Mouse (Mus musculus): ENCODE results near the gene Trpm3.
A peak's percentile ranks its signal among the peaks of the same experiment; 100 is the strongest.
"Not testable (repeated sequence)": the region's sequence is repeated elsewhere in the genome, so short reads cannot be mapped to it uniquely, and the experiment has no call there.

The Trpm3 gene

DNA sequence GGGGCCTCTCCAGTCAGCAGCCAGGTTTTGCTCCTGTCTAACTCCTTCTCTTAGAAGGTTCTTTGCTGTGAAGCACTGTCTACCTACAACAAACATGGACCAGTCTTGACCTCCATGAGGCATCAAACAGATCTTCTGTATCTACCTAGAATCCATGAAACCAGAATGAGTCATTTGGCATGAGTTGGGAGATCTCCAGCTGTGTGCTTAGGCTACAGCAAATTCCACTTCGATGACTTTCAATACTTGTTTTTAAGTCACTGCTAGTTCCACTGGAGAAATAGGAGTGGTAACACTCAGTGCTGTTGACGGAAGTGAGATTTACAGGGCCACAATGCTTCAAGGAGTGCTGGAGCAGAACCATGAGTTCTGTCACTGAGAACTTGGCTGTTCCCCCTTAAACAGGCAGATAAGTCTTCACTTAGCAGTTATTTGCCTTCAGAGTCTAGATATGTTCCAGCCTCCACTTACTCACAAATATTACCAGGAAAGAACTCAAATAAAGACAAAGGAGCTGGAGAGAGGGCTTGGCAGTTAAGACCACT is 689.4 kb downstream of the Trpm3 start:
- DNase-seq (ENCODE audit: low read depth, low spot score): no peak
- Histone ChIP-seq H3K36me3 (ENCODE audit: control insufficient read depth, insufficient read depth, low read length, poor library complexity, severe bottlenecking) (no peaks in the 10 kb centered on the region), H3K27me3 (ENCODE audit: control insufficient read depth, insufficient read depth, low read length, poor library complexity, severe bottlenecking) (no peaks in the 10 kb centered on the region)

DNA sequence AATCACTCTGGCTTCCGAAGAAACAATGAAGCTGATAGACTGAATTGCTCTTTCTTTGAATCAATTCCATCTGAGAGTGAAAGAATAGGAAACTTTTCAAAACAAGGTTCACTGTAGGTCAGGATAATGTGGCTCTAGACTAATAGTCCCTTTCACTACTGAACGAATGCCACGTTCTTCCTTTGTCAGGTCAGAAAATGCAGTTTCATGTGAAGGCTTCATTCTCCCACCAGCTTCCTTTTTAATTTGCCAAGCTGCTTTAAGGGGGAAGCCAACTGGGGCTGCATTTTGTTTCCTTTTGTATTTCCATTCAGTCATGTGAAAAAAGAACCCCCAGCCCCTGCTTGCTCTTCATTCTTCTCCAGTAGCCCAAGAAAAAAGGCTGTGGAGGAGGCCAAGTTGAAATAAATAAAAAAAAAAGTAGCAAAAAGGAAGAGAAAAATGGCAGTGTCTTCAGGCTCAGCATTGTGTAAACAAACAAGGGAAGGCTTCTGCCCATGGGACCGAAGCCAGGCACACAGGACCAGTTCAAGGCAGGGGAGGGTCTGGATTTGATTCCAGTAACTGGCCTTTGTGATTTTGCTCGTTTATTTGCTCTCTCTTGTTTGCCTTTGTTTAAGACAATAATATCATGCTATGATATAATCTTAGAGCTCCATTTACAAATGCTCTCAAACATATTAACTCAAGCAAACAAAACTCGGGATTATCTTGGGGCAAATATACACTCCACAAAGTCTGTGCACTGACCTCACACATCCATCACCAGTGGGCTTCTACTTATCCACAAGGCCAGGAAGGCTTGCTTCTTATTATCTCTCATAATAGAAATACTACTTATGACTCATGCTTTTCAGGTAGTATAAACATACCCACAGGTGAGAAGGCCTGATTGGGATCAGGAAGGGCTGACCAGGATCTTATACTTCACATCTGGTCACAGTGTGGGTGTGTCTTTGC is 702.5 kb downstream of the Trpm3 start:
- Histone ChIP-seq H3K36me3 (ENCODE audit: control insufficient read depth, insufficient read depth, low read length, poor library complexity, severe bottlenecking) (no peaks in the 10 kb centered on the region), H3K27me3 (ENCODE audit: control insufficient read depth, insufficient read depth, low read length, poor library complexity, severe bottlenecking) (no peaks in the 10 kb centered on the region)
- DNase-seq (ENCODE audit: low read depth, low spot score): no peak

DNA sequence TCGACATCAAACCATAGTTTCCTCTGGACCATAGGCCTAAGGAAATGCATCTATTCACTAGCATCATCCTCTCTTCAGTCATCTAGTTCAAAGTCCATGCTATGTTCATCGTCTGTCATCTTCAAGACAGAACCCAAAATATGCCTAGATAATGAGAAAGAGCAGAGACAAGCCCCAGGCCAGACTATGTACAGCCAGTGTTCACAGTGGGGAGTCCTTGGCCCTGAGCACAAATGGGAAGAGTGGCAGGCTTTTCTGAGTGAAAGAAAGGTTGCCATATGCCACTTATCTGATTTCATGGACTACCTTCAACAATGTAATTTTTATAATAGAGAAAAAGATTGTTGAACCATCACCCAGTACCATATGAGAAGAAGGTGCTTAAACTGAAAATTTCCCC is 703.9 kb downstream of the Trpm3 start:
- H3K27me3 ChIP-seq (ENCODE audit: control insufficient read depth, insufficient read depth, low read length, poor library complexity, severe bottlenecking): no peaks in the 10 kb centered on the region
- no peak for DNase-seq (ENCODE audit: low read depth, low spot score)
- no peaks in the 10 kb centered on the region for H3K36me3 ChIP-seq (ENCODE audit: control insufficient read depth, insufficient read depth, low read length, poor library complexity, severe bottlenecking)

DNA sequence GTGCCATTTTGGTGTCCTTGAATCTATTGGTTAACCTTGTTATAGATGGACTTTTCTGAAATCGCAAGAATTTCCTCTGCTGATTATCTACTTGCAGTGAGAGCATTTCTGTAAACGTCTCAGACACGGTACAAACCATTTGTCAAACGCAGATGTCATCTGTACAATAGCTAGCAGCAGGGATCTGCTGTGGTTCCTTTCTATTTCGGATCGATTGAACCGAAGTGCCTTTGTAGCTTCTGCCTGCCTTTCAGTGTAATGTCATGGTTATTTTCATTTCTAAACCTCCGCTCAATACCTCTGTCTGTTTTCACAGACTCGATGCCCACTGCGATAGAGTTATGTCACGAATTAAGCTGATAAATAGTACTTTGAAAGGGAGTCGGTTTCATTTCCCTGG is 708.9 kb downstream of the Trpm3 start:
- Histone ChIP-seq H3K27me3 (ENCODE audit: control insufficient read depth, insufficient read depth, low read length, poor library complexity, severe bottlenecking) (no peaks in the 10 kb centered on the region), H3K36me3 (ENCODE audit: control insufficient read depth, insufficient read depth, low read length, poor library complexity, severe bottlenecking) (no peaks in the 10 kb centered on the region)
- no peak for DNase-seq (ENCODE audit: low read depth, low spot score)

DNA sequence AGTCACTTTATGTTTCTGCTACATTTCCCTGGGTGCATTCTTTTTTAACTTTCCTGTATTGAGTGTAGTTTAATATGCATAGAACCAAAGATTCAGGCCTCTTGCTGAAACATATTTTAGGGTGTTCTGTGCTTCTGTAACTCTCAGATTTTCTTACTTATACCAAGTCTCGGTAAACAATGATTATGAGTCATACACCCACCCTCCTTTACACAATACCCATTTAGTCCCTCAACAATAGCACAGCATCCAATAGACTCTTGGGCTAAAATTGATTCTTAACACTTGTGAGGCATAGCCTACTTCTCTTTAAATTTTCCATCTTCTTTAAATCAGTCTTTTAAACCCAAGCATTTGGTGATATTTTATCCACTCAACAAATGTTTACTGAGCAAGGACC is 709.4 kb downstream of the Trpm3 start:
- no peaks in the 10 kb centered on the region for H3K27me3 ChIP-seq (ENCODE audit: control insufficient read depth, insufficient read depth, low read length, poor library complexity, severe bottlenecking)
- DNase-seq (ENCODE audit: low read depth, low spot score): no peak
- H3K36me3 ChIP-seq (ENCODE audit: control insufficient read depth, insufficient read depth, low read length, poor library complexity, severe bottlenecking): no peaks in the 10 kb centered on the region

DNA sequence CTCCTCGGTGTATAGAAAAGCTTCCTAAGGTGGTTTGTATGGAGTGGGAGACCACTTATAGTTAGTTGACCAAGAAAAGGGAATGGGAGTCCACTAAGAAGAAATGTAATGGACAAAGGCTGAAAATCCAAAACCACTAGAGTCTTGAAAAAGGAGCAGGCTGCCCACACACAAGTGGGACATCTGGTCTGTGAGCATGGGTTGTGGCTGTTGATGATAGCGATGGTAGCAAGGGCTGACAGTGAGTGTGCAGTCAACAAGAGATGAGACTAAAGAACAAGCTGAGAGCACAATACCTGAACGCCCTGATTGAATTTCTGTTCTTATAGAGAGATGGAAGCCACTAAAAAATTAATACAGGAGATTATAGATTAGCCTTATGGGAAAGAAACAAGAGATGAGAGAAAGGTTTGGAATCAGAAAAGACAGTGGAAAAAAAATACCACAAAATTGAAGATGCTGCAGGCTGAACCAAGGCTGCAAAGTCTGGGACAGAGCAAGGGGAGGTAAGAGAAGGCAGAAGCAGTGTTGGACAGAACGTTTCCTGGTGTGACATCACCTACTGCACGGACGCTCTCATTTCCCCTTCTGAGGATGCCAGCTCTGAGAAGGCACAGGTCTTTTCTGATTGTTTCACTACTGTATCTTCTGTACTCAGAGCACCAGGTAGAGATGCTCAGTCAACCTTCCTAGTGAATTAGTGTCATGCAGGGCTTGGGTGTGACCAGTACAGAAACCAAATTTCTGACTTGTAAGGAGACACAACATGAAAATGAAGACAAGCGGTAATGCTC is 710.1 kb downstream of the Trpm3 start:
- no peak for DNase-seq (ENCODE audit: low read depth, low spot score)
- H3K36me3 ChIP-seq (ENCODE audit: control insufficient read depth, insufficient read depth, low read length, poor library complexity, severe bottlenecking): no peaks in the 10 kb centered on the region

DNA sequence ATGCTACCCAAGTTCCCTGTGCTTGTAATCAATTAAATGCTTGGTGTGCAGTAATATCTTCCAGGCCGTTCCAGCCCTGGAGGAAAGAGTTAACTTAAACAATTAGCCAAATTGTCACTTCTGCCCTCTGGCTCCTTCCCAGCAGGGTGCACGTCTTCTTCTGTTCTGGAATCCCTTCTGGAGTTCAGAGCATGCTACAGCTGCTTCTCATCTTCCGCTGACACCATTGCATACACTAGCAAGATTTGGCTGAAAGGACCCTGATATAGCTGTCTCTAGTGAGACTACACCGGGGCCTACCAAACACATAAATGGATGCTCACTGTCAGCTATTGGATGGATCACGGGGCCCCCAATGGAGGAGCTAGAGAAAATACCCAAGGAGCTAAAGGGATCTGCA is 712.6 kb downstream of the Trpm3 start:
- not testable (repeated sequence) for DNase-seq (ENCODE audit: low read depth, low spot score); H3K27me3 ChIP-seq (ENCODE audit: control insufficient read depth, insufficient read depth, low read length, poor library complexity, severe bottlenecking); H3K36me3 ChIP-seq (ENCODE audit: control insufficient read depth, insufficient read depth, low read length, poor library complexity, severe bottlenecking)

More for the DNA sequence above, 710.1 kb downstream of the Trpm3 start:
- no peaks in the 10 kb centered on the region for H3K27me3 ChIP-seq (ENCODE audit: control insufficient read depth, insufficient read depth, low read length, poor library complexity, severe bottlenecking)

DNA sequence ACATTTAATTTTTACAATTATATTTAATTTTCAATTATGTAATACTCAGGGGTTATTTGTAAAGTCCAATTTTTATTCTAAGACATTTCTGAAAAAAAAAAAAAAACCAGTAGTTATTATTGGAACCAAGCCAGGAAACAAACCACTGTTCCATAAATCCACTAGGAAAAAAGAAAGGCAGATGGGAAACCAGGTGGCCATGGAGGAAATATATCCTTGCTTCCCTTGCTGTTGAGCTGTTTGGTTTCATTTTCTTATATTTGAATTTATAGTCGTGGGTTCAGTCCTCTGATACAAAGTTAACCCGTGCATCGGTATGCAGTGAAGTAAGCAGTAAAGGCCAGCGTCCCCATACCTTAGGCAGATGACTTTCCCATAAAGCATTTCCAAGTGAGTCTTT is 720.8 kb downstream of the Trpm3 start:
- Histone ChIP-seq H3K36me3 (ENCODE audit: control insufficient read depth, insufficient read depth, low read length, poor library complexity, severe bottlenecking) (no peaks in the 10 kb centered on the region), H3K27me3 (ENCODE audit: control insufficient read depth, insufficient read depth, low read length, poor library complexity, severe bottlenecking) (no peaks in the 10 kb centered on the region)
- DNase-seq (ENCODE audit: low read depth, low spot score): no peak

DNA sequence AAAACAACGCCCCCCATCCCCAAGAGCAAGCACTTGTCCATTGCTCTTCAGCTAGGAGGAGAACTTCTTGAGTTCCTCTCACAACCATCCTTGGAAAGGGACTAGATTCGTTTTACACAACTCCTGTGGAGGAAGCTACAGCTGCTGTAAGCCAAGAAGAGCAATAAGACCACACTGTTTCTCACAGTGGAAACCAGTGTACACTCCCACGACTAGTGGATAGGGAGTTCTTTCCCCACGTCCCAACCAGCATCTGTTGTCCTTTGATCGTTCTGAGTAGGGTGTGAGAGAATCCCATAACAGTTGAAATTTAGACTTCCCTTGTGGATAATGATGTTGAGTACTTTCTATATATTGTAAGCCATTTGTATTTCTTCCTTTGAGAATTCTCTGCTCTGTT is 728.6 kb downstream of the Trpm3 start:
- no peak for DNase-seq (ENCODE audit: low read depth, low spot score)
- Histone ChIP-seq H3K36me3 (ENCODE audit: control insufficient read depth, insufficient read depth, low read length, poor library complexity, severe bottlenecking) (no peaks in the 10 kb centered on the region), H3K27me3 (ENCODE audit: control insufficient read depth, insufficient read depth, low read length, poor library complexity, severe bottlenecking) (no peaks in the 10 kb centered on the region)

DNA sequence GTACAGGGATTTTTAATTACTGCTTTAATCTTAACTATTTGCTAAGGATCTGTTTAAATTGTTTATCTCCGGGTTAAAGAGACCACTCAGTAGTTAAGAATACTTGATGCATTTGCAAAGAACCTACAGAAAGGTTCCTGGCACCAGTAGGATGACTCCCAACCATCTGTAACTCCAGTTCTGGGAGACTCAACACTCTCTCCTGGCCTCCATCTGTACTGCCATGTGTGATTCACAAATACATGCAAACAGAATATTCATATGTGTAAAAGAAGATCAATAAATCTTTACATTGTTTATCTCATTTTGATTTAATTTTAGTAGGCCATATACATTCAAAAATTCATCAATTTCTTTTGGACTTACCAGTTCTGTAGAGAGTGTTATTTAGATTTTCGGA is 731.0 kb downstream of the Trpm3 start:
- Histone ChIP-seq H3K27me3 (ENCODE audit: control insufficient read depth, insufficient read depth, low read length, poor library complexity, severe bottlenecking) (no peaks in the 10 kb centered on the region), H3K36me3 (ENCODE audit: control insufficient read depth, insufficient read depth, low read length, poor library complexity, severe bottlenecking) (no peaks in the 10 kb centered on the region)
- DNase-seq (ENCODE audit: low read depth, low spot score): no peak

DNA sequence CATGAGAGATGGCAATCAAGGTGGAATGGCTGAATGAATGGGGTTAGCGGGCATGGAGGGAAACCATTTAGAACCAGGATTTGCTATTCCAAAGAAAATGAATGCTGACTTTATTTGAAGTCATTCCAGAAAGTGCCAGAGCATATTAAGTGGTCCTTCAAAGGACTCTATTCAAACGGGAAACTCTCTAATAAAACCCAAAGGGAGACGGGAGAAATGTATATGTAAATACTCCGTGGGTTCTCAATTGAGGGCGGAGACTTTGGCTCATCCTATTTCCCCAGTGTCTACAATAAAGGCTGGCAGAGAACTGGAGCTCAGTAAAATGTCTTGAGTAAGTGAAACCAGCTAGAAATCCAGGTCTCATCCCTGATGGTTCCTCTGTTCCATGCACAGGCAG is 733.6 kb downstream of the Trpm3 start:
- no peaks in the 10 kb centered on the region for H3K36me3 ChIP-seq (ENCODE audit: control insufficient read depth, insufficient read depth, low read length, poor library complexity, severe bottlenecking)
- no peaks in the 10 kb centered on the region for H3K27me3 ChIP-seq (ENCODE audit: control insufficient read depth, insufficient read depth, low read length, poor library complexity, severe bottlenecking)
- DNase-seq (ENCODE audit: low read depth, low spot score): no peak

DNA sequence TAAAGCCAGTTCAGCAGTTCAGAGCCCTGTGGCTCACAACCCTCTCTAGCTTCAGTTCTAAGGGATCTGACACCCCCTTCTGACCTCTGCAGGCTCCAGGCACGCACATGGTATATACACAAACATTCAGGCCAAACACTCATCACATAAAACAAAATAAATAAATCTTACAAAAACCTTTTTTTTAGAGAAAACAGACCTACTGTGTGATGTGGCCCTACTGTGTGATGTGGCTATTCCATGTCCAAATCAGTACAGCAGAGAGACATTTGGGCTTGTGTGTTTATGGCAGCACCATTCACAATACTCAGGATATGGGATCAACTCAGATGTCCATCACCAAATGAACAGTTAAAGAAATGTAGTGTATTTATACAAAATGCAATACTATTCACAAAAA is 741.4 kb downstream of the Trpm3 start:
- no peak for DNase-seq (ENCODE audit: low read depth, low spot score)

DNA sequence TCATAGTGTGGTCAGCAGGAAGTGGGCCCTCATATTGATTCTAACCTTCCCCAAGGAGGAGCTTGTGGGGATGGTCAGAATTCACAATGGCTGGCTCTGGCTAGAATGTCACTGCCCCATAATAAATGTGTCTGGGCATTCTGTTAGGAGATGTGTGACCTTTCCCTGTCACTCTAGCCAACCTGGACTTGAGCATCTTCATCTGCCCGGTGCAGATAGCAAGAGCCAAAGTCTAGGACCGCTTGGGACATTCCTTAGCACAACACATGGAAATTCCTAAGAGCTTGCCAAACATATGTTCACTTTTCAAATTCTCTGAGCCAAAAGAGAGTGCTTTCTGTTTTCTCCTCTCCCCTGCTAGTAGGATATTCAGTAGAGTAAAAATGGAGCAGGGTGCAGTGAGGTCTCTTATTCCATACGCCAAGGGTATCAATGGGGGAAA is 743.8 kb downstream of the Trpm3 start:
- Histone ChIP-seq H3K27me3 (ENCODE audit: control insufficient read depth, insufficient read depth, low read length, poor library complexity, severe bottlenecking) (no peaks in the 10 kb centered on the region), H3K36me3 (ENCODE audit: control insufficient read depth, insufficient read depth, low read length, poor library complexity, severe bottlenecking) (no peaks in the 10 kb centered on the region)
- DNase-seq (ENCODE audit: low read depth, low spot score): no peak

More for the DNA sequence above, 741.4 kb downstream of the Trpm3 start:
- Histone ChIP-seq H3K36me3 (ENCODE audit: control insufficient read depth, insufficient read depth, low read length, poor library complexity, severe bottlenecking) (no peaks in the 10 kb centered on the region), H3K27me3 (ENCODE audit: control insufficient read depth, insufficient read depth, low read length, poor library complexity, severe bottlenecking) (no peaks in the 10 kb centered on the region)

DNA sequence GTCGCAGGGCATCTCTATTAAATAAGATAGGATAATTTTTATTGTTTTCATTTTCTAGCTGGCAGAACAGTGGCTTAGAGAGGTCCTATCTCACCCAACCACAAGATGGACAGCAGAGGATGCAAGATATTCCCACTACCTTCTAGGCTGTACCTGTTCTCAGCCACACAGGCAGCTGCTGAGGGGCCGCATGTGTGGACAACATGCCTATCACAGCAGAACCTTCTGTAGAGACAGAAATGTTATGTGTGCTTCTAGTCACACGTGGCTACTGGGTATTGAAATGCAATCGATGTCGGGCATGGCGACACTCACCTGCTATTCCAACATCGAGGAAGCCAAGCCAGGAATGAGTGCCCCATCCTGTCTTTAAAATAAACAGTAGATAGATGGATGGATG is 744.3 kb downstream of the Trpm3 start:
- H3K36me3 ChIP-seq (ENCODE audit: control insufficient read depth, insufficient read depth, low read length, poor library complexity, severe bottlenecking): no peaks in the 10 kb centered on the region
- no peaks in the 10 kb centered on the region for H3K27me3 ChIP-seq (ENCODE audit: control insufficient read depth, insufficient read depth, low read length, poor library complexity, severe bottlenecking)
- no peak for DNase-seq (ENCODE audit: low read depth, low spot score)

DNA sequence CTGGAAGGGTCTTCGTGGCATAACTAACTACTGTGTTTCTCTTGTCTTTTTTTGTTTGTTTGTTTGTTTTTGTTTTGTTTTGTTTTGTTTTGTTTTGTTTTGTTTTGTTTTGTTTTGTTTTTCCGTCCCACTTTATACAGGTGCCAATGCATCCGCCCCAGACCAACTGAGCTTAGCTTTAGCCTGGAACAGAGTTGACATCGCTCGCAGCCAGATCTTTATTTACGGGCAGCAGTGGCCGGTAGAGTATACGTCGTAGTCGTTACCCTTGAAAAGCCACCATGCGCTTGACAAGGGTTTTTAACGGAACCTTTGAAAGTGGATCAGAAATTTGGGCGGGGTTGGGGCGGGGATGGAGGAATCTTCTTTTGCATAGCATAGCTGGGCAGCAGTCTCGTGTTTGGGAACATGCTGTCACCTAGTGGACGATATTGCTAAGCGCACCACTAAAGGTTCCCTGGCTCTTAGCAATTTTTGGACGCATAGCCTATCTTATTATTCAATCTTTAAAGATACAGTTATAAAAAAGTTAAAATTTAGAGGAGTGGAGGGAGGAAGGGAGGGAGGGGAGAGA is 745.0 kb downstream of the Trpm3 start:
- H3K27me3 ChIP-seq (ENCODE audit: control insufficient read depth, insufficient read depth, low read length, poor library complexity, severe bottlenecking): no peaks in the 10 kb centered on the region
- peak; percentile 13 for DNase-seq (ENCODE audit: low read depth, low spot score)

More for the DNA sequence above, 745.0 kb downstream of the Trpm3 start:
- H3K36me3 ChIP-seq (ENCODE audit: control insufficient read depth, insufficient read depth, low read length, poor library complexity, severe bottlenecking): no peaks in the 10 kb centered on the region
